ENCODE assay signal across 8 mouse cellular contexts in genomic region chr2:25262291-25262767, GRCm38 (mm10). TPM values are rescaled to one million over a fixed set of nuclear protein-coding genes. Genes with fewer than 3 reads are reported as not detected.
DNase-seq lines count a peak whose midpoint lies in the region; ATAC-seq lines count a peak whose summit lies in the region.

Gene Tprn, plus strand, starts transcription at chr2:25262618.

- DNase-seq in NIH3T3 (ENCODE audit: low read depth), result peak; percentile 95
- peak; percentile 98 to 99 for DNase-seq in cerebellum, postnatal 10 days
- DNase-seq in frontal cortex, postnatal 10 days (ENCODE audit: low spot score in 2 of 2), result peak; percentile 91 to 95
- peak; percentile 86 to 97 for DNase-seq in layer of hippocampus, postnatal 14 days (ENCODE audit: low spot score in 2 of 2)
- DNase-seq in lung, postnatal 14 days, result peak; percentile 95
- peak; percentile 87 for DNase-seq in retina, adult 2 months (ENCODE audit: low read depth, low spot score)
- peak; percentile 93 to 96 for DNase-seq in thymus, postnatal 36 days

- peak within 1 kb of the TSS; percentile 73 for H3K9ac ChIP-seq in hindbrain, embryonic 12.5 days

- WGBS in hindbrain, embryonic 12.5 days, result under 1% methylated on average over 39 of the region's 39 CpGs

- ATAC-seq in hindbrain, embryonic 12.5 days (ENCODE audit: low FRiP score), result peak; percentile 98

- peaks cover 23% of the 10 kb centered on the region for H3K27me3 ChIP-seq in hindbrain, embryonic 12.5 days

- peaks cover 46% of the 10 kb centered on the region for H3K4me1 ChIP-seq in hindbrain, embryonic 12.5 days

- peak within 1 kb of the TSS; percentile 99 for H3K4me2 ChIP-seq in hindbrain, embryonic 12.5 days (replicated peaks)

- peak within 1 kb of the TSS; percentile 49 for H3K27ac ChIP-seq in hindbrain, embryonic 12.5 days

- H3K9me3 ChIP-seq in hindbrain, embryonic 12.5 days (replicated peaks), result no peaks in the 10 kb centered on the region

- H3K4me3 ChIP-seq in hindbrain, embryonic 12.5 days, result peak within 1 kb of the TSS; percentile 62

- no peaks in the 10 kb centered on the region for H3K36me3 ChIP-seq in hindbrain, embryonic 12.5 days

RNA-seq across cellular contexts. Expression of gene Tprn, which starts in this region (rescaled TPM):
- polyA plus RNA-seq in hindbrain, embryonic 12.5 days (2016; fragmentation: Nextera tagmentation; extraction: Ambion mirVana), result 13.2 and 14.9 TPM in 2 replicates
- total RNA-seq in layer of hippocampus, postnatal 14 days (2021), result 10 to 100 TPM; 21.1 to 23.2 TPM

Comparison
In these comparisons a context has a peak if more than half of its experiments do, and no peak if none do; other contexts are left out.
1. Peak in every context shown above with its lines: DNase-seq, ATAC-seq, H3K4me3 ChIP-seq and H3K27ac ChIP-seq.